Mouse (Mus musculus) bone marrow, adult 2 months (tissue): Measurements from ENCODE around the gene Cnot1. TPM values are rescaled to one million over a fixed set of nuclear protein-coding genes. Genes with fewer than 3 reads are reported as not detected.
A peak's percentile ranks its signal among the peaks of the same experiment; 100 is the strongest.

Experiments used
- H3K27ac ChIP-seq: fragments of 200-500 bp; 2 replicates; pipeline ENCODE4 v1.5.1; 2012; ENCODE audit warnings: low read depth, mild to moderate bottlenecking, control low read depth, inconsistent platforms, low read length; ENCODE audit not compliant: control insufficient read depth, poor library complexity, insufficient read depth
- H3K4me1 ChIP-seq: fragments of 200-500 bp; 2 replicates; pipeline ENCODE4 v1.6.1; 2011; ENCODE audit warnings: low read length; ENCODE audit not compliant: control insufficient read depth, insufficient read depth
- H3K4me3 ChIP-seq: fragments of 200-500 bp; replicated peaks from 2 replicates; pipeline ENCODE3; 2011; ENCODE audit warnings: mild to moderate bottlenecking, low read depth, low read length, control low read depth; ENCODE audit not compliant: control insufficient read depth
- CTCF ChIP-seq: fragments of 200-500 bp; IDR thresholded peaks from 2 replicates; pipeline ENCODE4 v1.5.1; 2011; ENCODE audit warnings: low read length, control low read depth; ENCODE audit not compliant: control insufficient read depth, insufficient read depth
- POLR2A ChIP-seq: fragments of 200-500 bp; IDR thresholded peaks from 2 replicates; pipeline ENCODE4 v1.6.1; 2011; ENCODE audit warnings: low read depth, mild to moderate bottlenecking, control low read depth, low read length, borderline replicate concordance; ENCODE audit not compliant: control insufficient read depth
- WGBS: fragments of 180-500 bp; shearing (Covaris S2); methylation state at CpG from one replicate; pipeline ENCODE4 v1.1.7; 2018; 5-methylcytosine and 5-hydroxymethylcytosine counted together
- polyA plus RNA-seq: library from polyadenylated mRNA; stranded (reverse); fragments of >200 nt; gene quantifications from 2 replicates; pipeline ENCODE4 v1.2.4, GENCODE M21; 2011; ENCODE audit warnings: low replicate concordance; ENCODE audit not compliant: missing spikeins, insufficient read depth, insufficient read length

The Cnot1 gene
- polyA plus RNA-seq, 1 experiment, result 56.3 TPM

DNA sequence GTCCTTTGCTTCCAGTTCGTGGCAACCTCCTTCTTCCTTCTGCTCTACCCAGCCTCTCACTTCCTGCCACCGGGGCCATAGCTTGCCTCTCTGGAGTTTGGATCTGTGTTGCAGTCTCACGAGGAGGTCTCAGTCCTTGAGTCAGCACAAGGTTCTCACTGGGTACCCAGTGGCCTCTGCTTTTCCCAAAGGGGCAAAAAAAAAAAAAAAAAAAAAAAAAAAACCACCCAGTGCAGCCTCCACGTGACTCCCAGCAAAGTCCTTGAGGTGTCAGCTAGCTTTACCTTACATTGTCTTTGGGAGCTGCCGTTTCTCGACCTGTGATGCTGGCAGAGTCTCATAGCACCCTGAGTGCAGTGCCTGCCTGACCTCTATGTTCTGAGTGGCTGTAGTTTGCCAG, 109.1 kb downstream of the Cnot1 start:
- WGBS, result 5% methylated on average over 6 of the region's 6 CpGs
- Histone ChIP-seq H3K4me3 (no peak overlapping the region), H3K27ac (no peak overlapping the region), H3K4me1 (no peaks in the 10 kb centered on the region)
- no peak for TF ChIP-seq CTCF
- no peak for TF ChIP-seq POLR2A

DNA sequence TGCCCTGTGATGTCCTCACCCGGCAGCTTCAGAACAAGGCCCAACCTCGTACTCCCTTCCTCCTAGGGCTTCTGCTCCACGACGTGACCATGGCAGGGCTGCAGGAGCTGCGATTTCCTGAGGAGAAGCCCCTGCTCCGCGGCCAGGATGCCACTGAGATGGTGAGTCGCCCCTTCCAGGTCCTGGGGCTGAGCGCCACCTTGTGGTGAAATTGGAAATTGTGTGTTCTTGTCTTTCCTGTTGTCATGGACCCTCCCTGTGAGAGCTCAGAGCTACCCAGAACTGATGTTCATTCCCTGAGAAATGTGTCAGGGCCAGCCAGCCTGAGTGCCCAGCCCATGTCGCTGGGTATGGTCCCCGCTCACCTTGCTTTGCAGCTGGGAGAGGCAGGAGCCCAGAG, 110.1 kb downstream of the Cnot1 start:
- Histone ChIP-seq H3K4me3 (no peak overlapping the region), H3K4me1 (no peaks in the 10 kb centered on the region), H3K27ac (no peak overlapping the region)
- 5% methylated on average over 11 of the region's 11 CpGs for WGBS
- TF ChIP-seq CTCF (peak; percentile 84), POLR2A (no peak)

DNA sequence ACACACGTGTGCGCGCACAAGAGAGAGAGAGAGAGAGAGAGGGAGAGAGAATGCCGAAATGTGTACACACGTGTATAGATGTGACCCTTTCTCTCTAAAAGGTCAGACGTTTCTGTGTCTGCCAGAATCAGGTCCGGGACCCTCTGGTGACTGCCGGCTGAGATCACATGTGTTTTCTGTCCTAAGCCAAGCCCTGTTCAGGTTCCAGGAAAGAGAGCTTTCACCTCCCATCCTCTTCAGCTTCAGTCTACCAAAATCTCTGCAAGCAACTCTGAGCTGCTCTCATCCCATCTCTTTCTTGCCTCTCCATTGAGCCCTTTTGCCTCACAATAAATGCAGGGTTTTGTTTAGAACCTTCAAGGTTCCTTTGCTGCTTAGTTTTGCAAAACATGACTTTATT, 110.6 kb downstream of the Cnot1 start:
- TF ChIP-seq CTCF (no peak), POLR2A (no peak)
- no peak overlapping the region for H3K27ac ChIP-seq
- H3K4me3 ChIP-seq, result no peak overlapping the region
- no peaks in the 10 kb centered on the region for H3K4me1 ChIP-seq
- whole genome bisulfite sequencing, result 73% methylated on average over 8 of the region's 8 CpGs

DNA sequence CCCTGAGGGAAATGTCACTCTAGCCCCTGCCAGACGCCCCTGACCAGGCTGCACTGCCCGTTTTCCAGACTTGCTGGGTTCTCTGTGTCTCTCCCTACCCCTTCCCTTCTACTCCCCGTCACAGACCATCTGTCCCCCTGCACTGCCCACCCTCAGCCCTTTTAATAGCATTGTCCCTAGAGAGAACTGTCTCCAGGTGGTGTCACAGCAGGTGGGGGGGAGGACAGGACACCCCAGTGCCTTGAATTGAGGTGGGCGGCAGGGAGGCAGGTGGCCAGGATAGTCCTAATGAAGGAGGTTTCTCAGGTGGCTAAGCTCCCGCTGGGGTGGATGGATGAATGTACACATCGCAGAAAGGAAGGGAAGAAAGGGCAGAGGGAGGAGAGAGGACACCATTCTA, 112.6 kb downstream of the Cnot1 start:
- WGBS, result 36% methylated on average over 6 of the region's 6 CpGs
- Histone ChIP-seq H3K4me1 (no peaks in the 10 kb centered on the region), H3K27ac (no peak overlapping the region), H3K4me3 (no peak overlapping the region)
- TF ChIP-seq POLR2A (no peak), CTCF (no peak)

DNA sequence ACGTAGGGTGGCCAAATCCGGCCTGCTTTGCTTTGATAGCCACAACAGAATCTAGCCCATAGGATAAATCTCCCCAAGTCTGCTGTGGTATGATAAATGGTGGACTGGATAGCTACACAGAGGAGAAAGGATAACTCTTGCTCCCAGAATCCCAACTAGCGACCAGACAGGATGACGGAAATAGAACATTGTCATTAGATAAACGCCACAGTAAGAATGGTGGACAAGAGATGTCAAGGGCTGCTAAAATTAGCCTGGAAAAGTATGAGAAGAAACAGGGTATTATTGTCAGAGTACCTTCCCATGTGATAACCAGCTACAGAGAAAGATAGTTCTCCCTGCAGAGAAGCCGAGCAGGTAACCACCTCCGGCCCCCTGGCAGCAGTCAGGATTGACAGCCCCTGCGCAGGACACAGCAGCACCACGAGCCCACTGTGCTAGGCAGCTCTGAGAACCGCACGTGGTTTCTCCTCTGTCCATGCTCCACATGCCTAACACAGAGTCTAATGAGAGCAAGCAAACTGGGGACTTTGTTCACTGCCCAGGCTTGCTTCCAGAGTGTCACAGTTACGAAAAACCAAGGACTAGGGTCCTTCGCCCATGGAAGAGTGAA, 116.2 kb downstream of the Cnot1 start:
- no peak overlapping the region for H3K4me3 ChIP-seq
- TF ChIP-seq POLR2A, result no peak
- TF ChIP-seq CTCF, result no peak
- H3K4me1 ChIP-seq, result no peaks in the 10 kb centered on the region
- no peak overlapping the region for H3K27ac ChIP-seq
- 70% methylated on average over 13 of the region's 13 CpGs for WGBS

DNA sequence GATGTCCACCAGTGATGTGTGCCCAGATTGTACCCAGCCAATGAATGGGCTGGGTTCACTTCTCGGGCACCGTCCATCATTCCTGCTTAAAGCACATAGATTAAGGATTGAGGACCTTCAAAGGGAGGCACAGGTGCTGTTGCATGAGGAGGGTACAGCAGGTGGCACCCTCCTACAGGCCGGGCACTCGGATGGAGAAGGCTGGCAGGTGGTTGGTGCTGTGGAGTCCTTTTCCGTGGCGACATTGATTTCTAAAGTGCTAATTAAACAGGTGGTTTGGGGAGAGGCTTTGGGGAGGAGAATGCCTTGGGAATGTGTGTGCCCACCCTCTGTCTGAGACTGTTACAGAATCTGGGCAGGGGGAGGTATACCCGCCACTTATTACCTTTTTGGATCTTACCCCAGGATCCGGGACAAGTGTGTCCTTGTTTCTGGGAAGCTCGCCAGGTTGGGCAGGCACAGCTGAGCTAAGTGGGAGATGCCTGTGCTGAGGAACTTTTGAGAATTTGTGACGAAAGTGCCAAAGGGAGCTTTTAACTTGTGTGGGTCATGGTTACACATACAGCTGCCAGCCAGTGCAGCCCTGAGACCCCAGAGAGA, 119.1 kb downstream of the Cnot1 start:
- no peak for TF ChIP-seq POLR2A
- no peak for TF ChIP-seq CTCF
- H3K4me3 ChIP-seq, result no peak overlapping the region
- H3K27ac ChIP-seq, result no peak overlapping the region
- WGBS, result 78% methylated on average over 10 of the region's 10 CpGs
- no peaks in the 10 kb centered on the region for H3K4me1 ChIP-seq

DNA sequence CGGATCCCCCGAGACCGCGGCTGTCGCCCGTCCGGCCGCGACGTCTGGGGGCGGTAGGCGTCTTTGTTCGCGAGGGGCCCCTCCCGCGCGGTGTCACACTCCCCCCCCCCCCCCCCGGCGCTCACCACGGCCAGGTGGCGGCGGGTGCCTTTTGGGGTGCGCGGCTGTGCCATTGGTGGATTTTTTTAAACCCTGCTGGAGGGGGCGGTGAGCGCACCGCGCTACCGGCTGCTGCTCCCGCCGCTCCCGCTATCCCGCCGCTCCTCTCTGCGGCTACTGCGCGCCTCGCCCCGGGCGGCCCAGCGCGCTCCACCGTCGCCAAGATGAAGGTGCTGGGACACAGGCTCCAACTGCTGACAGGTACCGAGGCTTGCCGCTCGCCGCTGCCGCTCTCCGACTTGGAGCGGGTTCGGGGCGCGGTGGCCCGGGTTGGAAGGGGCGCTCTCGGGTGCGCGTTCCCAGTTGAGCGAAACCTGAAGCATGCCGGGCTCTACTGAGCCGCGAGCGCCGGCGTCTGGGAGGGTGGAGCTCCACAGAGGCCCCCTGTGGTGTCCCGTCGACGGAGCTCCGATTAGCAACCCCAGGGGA, 129.1 kb downstream of the Cnot1 start:
- no peak overlapping the region for H3K27ac ChIP-seq
- WGBS, result 2% methylated on average over 61 of the region's 70 CpGs
- no peak for TF ChIP-seq POLR2A
- no peak for TF ChIP-seq CTCF
- no peaks in the 10 kb centered on the region for H3K4me1 ChIP-seq
- H3K4me3 ChIP-seq, result no peak overlapping the region

DNA sequence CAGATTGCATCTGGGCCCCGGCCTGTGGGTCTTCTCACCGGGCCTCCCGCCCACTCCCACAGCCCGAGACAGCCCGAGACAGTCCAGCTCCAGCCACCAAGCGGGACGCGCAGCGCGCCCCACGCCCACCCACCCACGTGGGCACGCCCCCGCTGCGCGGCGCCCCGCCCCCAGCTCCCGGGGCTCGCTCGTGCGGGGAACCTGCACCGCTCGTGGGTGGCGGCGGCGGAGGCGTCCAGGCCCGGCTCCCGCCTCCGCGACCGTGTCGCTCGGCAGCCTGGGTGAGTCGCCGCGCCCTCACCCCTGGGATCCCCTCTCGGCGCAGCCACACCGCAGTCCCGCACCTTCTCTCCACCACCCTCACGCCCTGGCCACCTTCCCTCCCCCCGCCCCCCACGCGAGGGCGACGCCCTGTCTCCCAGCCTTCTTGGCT, 129.7 kb downstream of the Cnot1 start:
- H3K4me3 ChIP-seq, result no peak overlapping the region
- WGBS, result under 1% methylated on average over 39 of the region's 48 CpGs
- no peak overlapping the region for H3K27ac ChIP-seq
- no peaks in the 10 kb centered on the region for H3K4me1 ChIP-seq
- TF ChIP-seq POLR2A (no peak), CTCF (no peak)
